Mouse (Mus musculus): Measurements from ENCODE around the gene Rtkn2.

The Rtkn2 gene

GRCm38 (mm10) chr10:68043973-68044372 lies 64.6 kb downstream of the Rtkn2 start:
- DNase-seq: no peak

- no peak for DNase-seq
Measured at GRCm38 (mm10) chr10:68044864-68045263, 65.5 kb downstream of the Rtkn2 start.

- no peak for DNase-seq
Measured at GRCm38 (mm10) chr10:68048641-68049305, 69.4 kb downstream of the Rtkn2 start.

GRCm38 (mm10) chr10:68050882-68051281 lies 71.5 kb downstream of the Rtkn2 start:
- DNase-seq: no peak

- no peak for DNase-seq
Measured at GRCm38 (mm10) chr10:68051316-68051933, 72.1 kb downstream of the Rtkn2 start.

- DNase-seq: no peak
Measured at GRCm38 (mm10) chr10:68052307-68052706, 72.9 kb downstream of the Rtkn2 start.

GRCm38 (mm10) chr10:68054131-68054530 lies 74.8 kb downstream of the Rtkn2 start:
- DNase-seq: no peak

- no peak for DNase-seq
Measured at GRCm38 (mm10) chr10:68054706-68055105, 75.3 kb downstream of the Rtkn2 start.

GRCm38 (mm10) chr10:68057841-68058240 lies 78.5 kb downstream of the Rtkn2 start:
- DNase-seq: peak in 1 of 2 experiments; percentile 36

GRCm38 (mm10) chr10:68058378-68058777 lies 79.0 kb downstream of the Rtkn2 start:
- DNase-seq: no peak

- DNase-seq: peak; percentile 36 to 50
Measured at GRCm38 (mm10) chr10:68060590-68061248, 81.3 kb downstream of the Rtkn2 start.

- DNase-seq: no peak
Measured at GRCm38 (mm10) chr10:68061249-68061615, 81.9 kb downstream of the Rtkn2 start.

- DNase-seq: peak; percentile 31 to 37
Measured at GRCm38 (mm10) chr10:68063806-68064545, 84.6 kb downstream of the Rtkn2 start.

GRCm38 (mm10) chr10:68064571-68064970 lies 85.2 kb downstream of the Rtkn2 start:
- DNase-seq: no peak

- DNase-seq: no peak
Measured at GRCm38 (mm10) chr10:68066173-68066572, 86.8 kb downstream of the Rtkn2 start.

GRCm38 (mm10) chr10:68067961-68068360 lies 88.6 kb downstream of the Rtkn2 start:
- DNase-seq: no peak

- no peak for DNase-seq
Measured at GRCm38 (mm10) chr10:68068426-68068825, 89.1 kb downstream of the Rtkn2 start.

- no peak for DNase-seq
Measured at GRCm38 (mm10) chr10:68071041-68071440, 91.7 kb downstream of the Rtkn2 start.

GRCm38 (mm10) chr10:68072626-68073025 lies 93.3 kb downstream of the Rtkn2 start:
- DNase-seq: no peak

GRCm38 (mm10) chr10:68074291-68074690 lies 94.9 kb downstream of the Rtkn2 start:
- DNase-seq: no peak

GRCm38 (mm10) chr10:68075181-68075580 lies 95.8 kb downstream of the Rtkn2 start:
- no peak for DNase-seq

- no peak for DNase-seq
Measured at GRCm38 (mm10) chr10:68078708-68079107, 99.3 kb downstream of the Rtkn2 start.

- no peak for DNase-seq
Measured at GRCm38 (mm10) chr10:68079910-68080670, 100.7 kb downstream of the Rtkn2 start.
